Mouse (Mus musculus): Measurements from ENCODE around the gene Amigo3. TPM values are rescaled to one million over a fixed set of nuclear protein-coding genes. Genes with fewer than 3 reads are reported as not detected.

Gene Amigo3
- polyA plus RNA-seq, 1 experiment from 2014 or later: 3.4 TPM

- peaks cover 3% of the 10 kb centered on the region; the same call in 1 of the 2 replicates for H3K4me1 ChIP-seq (replicated peaks; ENCODE audit: control insufficient read depth, insufficient read depth, low read length)
- no peak for ATAC-seq
- 83% methylated on average over 28 of the region's 28 CpGs for WGBS
- H3K36me3 ChIP-seq (ENCODE audit: control insufficient read depth, insufficient read depth): peaks cover 14% of the 10 kb centered on the region
- H3K4me2 ChIP-seq (ENCODE audit: low read length): no peak overlapping the region
- H3K27me3 ChIP-seq (replicated peaks; ENCODE audit: control insufficient read depth, insufficient read depth, low read length): no peaks in the 10 kb centered on the region
- H3K4me3 ChIP-seq (replicated peaks; ENCODE audit: low read length): no peak overlapping the region
- no peak overlapping the region for H3K9ac ChIP-seq (replicated peaks; ENCODE audit: low read depth, low read length)
- H3K27ac ChIP-seq (ENCODE audit: low read length): no peak overlapping the region
- no peaks in the 10 kb centered on the region for H3K9me3 ChIP-seq (ENCODE audit: control insufficient read depth, low read length)
Observed at GRCm38 (mm10) chr9:108056361-108057261, 3.7 kb downstream of the Amigo3 start.

GRCm38 (mm10) chr9:108057262-108057562 lies 4.3 kb downstream of the Amigo3 start:
- H3K27ac ChIP-seq (ENCODE audit: low read length): no peak overlapping the region
- H3K36me3 ChIP-seq (ENCODE audit: control insufficient read depth, insufficient read depth): peaks cover 14% of the 10 kb centered on the region
- H3K9ac ChIP-seq (replicated peaks; ENCODE audit: low read depth, low read length): no peak overlapping the region
- H3K4me3 ChIP-seq (replicated peaks; ENCODE audit: low read length): no peak overlapping the region
- WGBS: 92% methylated on average over 5 of the region's 5 CpGs
- peaks cover 3% of the 10 kb centered on the region; the same call in 1 of the 2 replicates for H3K4me1 ChIP-seq (replicated peaks; ENCODE audit: control insufficient read depth, insufficient read depth, low read length)
- no peak for ATAC-seq
- no peaks in the 10 kb centered on the region for H3K9me3 ChIP-seq (ENCODE audit: control insufficient read depth, low read length)
- no peak overlapping the region for H3K4me2 ChIP-seq (ENCODE audit: low read length)
- no peaks in the 10 kb centered on the region for H3K27me3 ChIP-seq (replicated peaks; ENCODE audit: control insufficient read depth, insufficient read depth, low read length)

- Histone ChIP-seq H3K9ac (replicated peaks; ENCODE audit: low read depth, low read length) (no peak overlapping the region), H3K36me3 (ENCODE audit: control insufficient read depth, insufficient read depth) (peaks cover 14% of the 10 kb centered on the region), H3K4me2 (ENCODE audit: low read length) (no peak overlapping the region), H3K9me3 (ENCODE audit: control insufficient read depth, low read length) (no peaks in the 10 kb centered on the region), H3K27ac (ENCODE audit: low read length) (no peak overlapping the region), H3K4me3 (replicated peaks; ENCODE audit: low read length) (no peak overlapping the region), H3K4me1 (replicated peaks; ENCODE audit: control insufficient read depth, insufficient read depth, low read length) (no peaks in the 10 kb centered on the region), H3K27me3 (replicated peaks; ENCODE audit: control insufficient read depth, insufficient read depth, low read length) (no peaks in the 10 kb centered on the region)
- 93% methylated on average over 9 of the region's 9 CpGs for WGBS
- ATAC-seq: no peak
Observed at GRCm38 (mm10) chr9:108058291-108058690, 5.3 kb downstream of the Amigo3 start.

- H3K4me1 ChIP-seq (replicated peaks; ENCODE audit: control insufficient read depth, insufficient read depth, low read length): no peaks in the 10 kb centered on the region
- no peaks in the 10 kb centered on the region for H3K27me3 ChIP-seq (replicated peaks; ENCODE audit: control insufficient read depth, insufficient read depth, low read length)
- no peak overlapping the region for H3K9ac ChIP-seq (replicated peaks; ENCODE audit: low read depth, low read length)
- no peak overlapping the region for H3K4me2 ChIP-seq (ENCODE audit: low read length)
- H3K4me3 ChIP-seq (replicated peaks; ENCODE audit: low read length): no peak overlapping the region
- H3K27ac ChIP-seq (ENCODE audit: low read length): no peak overlapping the region
- 91% methylated on average over 3 of the region's 3 CpGs for WGBS
- H3K9me3 ChIP-seq (ENCODE audit: control insufficient read depth, low read length): no peaks in the 10 kb centered on the region
- peaks cover 7% of the 10 kb centered on the region for H3K36me3 ChIP-seq (ENCODE audit: control insufficient read depth, insufficient read depth)
- no peak for ATAC-seq
Observed at GRCm38 (mm10) chr9:108062142-108062541, 9.2 kb downstream of the Amigo3 start.

- Histone ChIP-seq H3K9me3 (ENCODE audit: control insufficient read depth, low read length) (no peaks in the 10 kb centered on the region), H3K9ac (replicated peaks; ENCODE audit: low read depth, low read length) (no peak overlapping the region), H3K4me2 (ENCODE audit: low read length) (no peak overlapping the region), H3K27ac (ENCODE audit: low read length) (no peak overlapping the region), H3K4me3 (replicated peaks; ENCODE audit: low read length) (no peak overlapping the region), H3K36me3 (ENCODE audit: control insufficient read depth, insufficient read depth) (peaks cover 5% of the 10 kb centered on the region; the same call in 1 of the 2 replicates), H3K27me3 (replicated peaks; ENCODE audit: control insufficient read depth, insufficient read depth, low read length) (no peaks in the 10 kb centered on the region), H3K4me1 (replicated peaks; ENCODE audit: control insufficient read depth, insufficient read depth, low read length) (no peaks in the 10 kb centered on the region)
- WGBS: 90% methylated on average over 12 of the region's 12 CpGs
- no peak for ATAC-seq
Observed at GRCm38 (mm10) chr9:108063361-108063760, 10.4 kb downstream of the Amigo3 start.

GRCm38 (mm10) chr9:108065491-108066011 lies 12.6 kb downstream of the Amigo3 start:
- no peaks in the 10 kb centered on the region for H3K9me3 ChIP-seq (ENCODE audit: control insufficient read depth, low read length)
- no peaks in the 10 kb centered on the region for H3K36me3 ChIP-seq (ENCODE audit: control insufficient read depth, insufficient read depth)
- no peak overlapping the region for H3K4me2 ChIP-seq (ENCODE audit: low read length)
- no peaks in the 10 kb centered on the region for H3K27me3 ChIP-seq (replicated peaks; ENCODE audit: control insufficient read depth, insufficient read depth, low read length)
- ATAC-seq: peak; percentile 50; the same call in 1 of the 2 replicates
- no peak overlapping the region for H3K27ac ChIP-seq (ENCODE audit: low read length)
- no peaks in the 10 kb centered on the region for H3K4me1 ChIP-seq (replicated peaks; ENCODE audit: control insufficient read depth, insufficient read depth, low read length)
- H3K4me3 ChIP-seq (replicated peaks; ENCODE audit: low read length): no peak overlapping the region
- H3K9ac ChIP-seq (replicated peaks; ENCODE audit: low read depth, low read length): no peak overlapping the region
- WGBS: 50% methylated on average over 5 of the region's 5 CpGs

- Histone ChIP-seq H3K9me3 (ENCODE audit: control insufficient read depth, low read length) (no peaks in the 10 kb centered on the region), H3K9ac (replicated peaks; ENCODE audit: low read depth, low read length) (no peak overlapping the region), H3K36me3 (ENCODE audit: control insufficient read depth, insufficient read depth) (no peaks in the 10 kb centered on the region), H3K27ac (ENCODE audit: low read length) (no peak overlapping the region), H3K4me1 (replicated peaks; ENCODE audit: control insufficient read depth, insufficient read depth, low read length) (no peaks in the 10 kb centered on the region), H3K27me3 (replicated peaks; ENCODE audit: control insufficient read depth, insufficient read depth, low read length) (no peaks in the 10 kb centered on the region), H3K4me2 (ENCODE audit: low read length) (no peak overlapping the region), H3K4me3 (replicated peaks; ENCODE audit: low read length) (no peak overlapping the region)
- no peak for ATAC-seq
- 77% methylated on average over 7 of the region's 7 CpGs for WGBS
Observed at GRCm38 (mm10) chr9:108067199-108067598, 14.2 kb downstream of the Amigo3 start.

GRCm38 (mm10) chr9:108067900-108068299 lies 14.9 kb downstream of the Amigo3 start:
- H3K4me3 ChIP-seq (replicated peaks; ENCODE audit: low read length): no peak overlapping the region
- H3K9ac ChIP-seq (replicated peaks; ENCODE audit: low read depth, low read length): no peak overlapping the region
- no peak overlapping the region for H3K27ac ChIP-seq (ENCODE audit: low read length)
- H3K4me2 ChIP-seq (ENCODE audit: low read length): no peak overlapping the region
- H3K9me3 ChIP-seq (ENCODE audit: control insufficient read depth, low read length): no peaks in the 10 kb centered on the region
- H3K36me3 ChIP-seq (ENCODE audit: control insufficient read depth, insufficient read depth): no peaks in the 10 kb centered on the region
- H3K27me3 ChIP-seq (replicated peaks; ENCODE audit: control insufficient read depth, insufficient read depth, low read length): no peaks in the 10 kb centered on the region
- ATAC-seq: peak; percentile 44; the same call in 1 of the 2 replicates
- no peaks in the 10 kb centered on the region for H3K4me1 ChIP-seq (replicated peaks; ENCODE audit: control insufficient read depth, insufficient read depth, low read length)
- WGBS: 17% methylated on average over 8 of the region's 8 CpGs

GRCm38 (mm10) chr9:108069007-108069406 lies 16.0 kb downstream of the Amigo3 start:
- Histone ChIP-seq H3K9ac (replicated peaks; ENCODE audit: low read depth, low read length) (no peak overlapping the region), H3K27ac (ENCODE audit: low read length) (no peak overlapping the region), H3K4me3 (replicated peaks; ENCODE audit: low read length) (no peak overlapping the region), H3K9me3 (ENCODE audit: control insufficient read depth, low read length) (no peaks in the 10 kb centered on the region), H3K4me2 (ENCODE audit: low read length) (no peak overlapping the region), H3K27me3 (replicated peaks; ENCODE audit: control insufficient read depth, insufficient read depth, low read length) (no peaks in the 10 kb centered on the region), H3K36me3 (ENCODE audit: control insufficient read depth, insufficient read depth) (no peaks in the 10 kb centered on the region), H3K4me1 (replicated peaks; ENCODE audit: control insufficient read depth, insufficient read depth, low read length) (no peaks in the 10 kb centered on the region)
- ATAC-seq: no peak
- 95% methylated on average over 9 of the region's 9 CpGs for WGBS
